Mouse (Mus musculus) kidney, embryonic 14.5 days (tissue): ENCODE measurements around the gene Lurap1l. TPM values are rescaled to one million over a fixed set of nuclear protein-coding genes. Genes with fewer than 3 reads are reported as not detected.

ENCODE experiments used
- ATAC-seq: fragments of 200-750 bp; cut with Nextera tagmentation; 2 replicates; pipeline ENCODE4 v1.8.0; 2017; ENCODE audit warnings: moderate number of reproducible peaks, mild to moderate bottlenecking, moderate TSS enrichment, moderate library complexity; ENCODE audit not compliant: low FRiP score, low TSS enrichment
- H3K27ac ChIP-seq: fragments of 300-500 bp; sonication (generic); 2 replicates; pipeline ENCODE4 v1.5.1; 2014; ENCODE audit warnings: low read depth, mild to moderate bottlenecking, low read length, moderate library complexity, mixed read lengths
- H3K27me3 ChIP-seq: fragments of 300-500 bp; sonication (generic); 2 replicates; pipeline ENCODE4 v1.6.1; 2014; ENCODE audit warnings: mild to moderate bottlenecking, low read length; ENCODE audit not compliant: control insufficient read depth, insufficient read depth
- H3K36me3 ChIP-seq: fragments of 300-500 bp; sonication (generic); 2 replicates; pipeline ENCODE4 v1.6.1; 2014; ENCODE audit warnings: low read length, mixed read lengths; ENCODE audit not compliant: control insufficient read depth, insufficient read depth
- H3K4me1 ChIP-seq: fragments of 300-500 bp; sonication (generic); 2 replicates; pipeline ENCODE4 v1.6.1; 2014; ENCODE audit warnings: low read length, mixed read lengths; ENCODE audit not compliant: control insufficient read depth, insufficient read depth
- H3K4me2 ChIP-seq: fragments of 300-500 bp; sonication (generic); replicated peaks from 2 replicates; pipeline ENCODE4 v1.6.1; 2014; ENCODE audit warnings: low read depth, mild to moderate bottlenecking, low read length
- H3K4me3 ChIP-seq: fragments of 300-500 bp; sonication (generic); 2 replicates; pipeline ENCODE4 v1.5.1; 2014; ENCODE audit warnings: mild to moderate bottlenecking, low read length
- H3K9ac ChIP-seq: fragments of 300-500 bp; sonication (generic); 2 replicates; pipeline ENCODE4 v1.6.1; 2014; ENCODE audit warnings: low read depth, mild to moderate bottlenecking, low read length, moderate library complexity
- H3K9me3 ChIP-seq: fragments of 300-500 bp; sonication (generic); 2 replicates; pipeline ENCODE4 v1.6.1; 2016; ENCODE audit warnings: low read length; ENCODE audit not compliant: control insufficient read depth
- WGBS: fragments of 180-500 bp; shearing (Covaris S2); extraction: QIAGEN DNeasy Blood & Tissue Kit; methylation state at CpG from one replicate; pipeline ENCODE4 v1.1.7; 2014; 5-methylcytosine and 5-hydroxymethylcytosine counted together
- polyA plus RNA-seq: library from polyadenylated mRNA; unstranded; fragments of >200 nt; fragmentation: Nextera tagmentation; extraction: Ambion mirVana; gene quantifications from 2 replicates; pipeline ENCODE4 v1.2.1, GENCODE M21; 2014

Lurap1l gene
- 10.7 and 11.9 TPM in 2 replicates for polyA plus RNA-seq

DNA sequence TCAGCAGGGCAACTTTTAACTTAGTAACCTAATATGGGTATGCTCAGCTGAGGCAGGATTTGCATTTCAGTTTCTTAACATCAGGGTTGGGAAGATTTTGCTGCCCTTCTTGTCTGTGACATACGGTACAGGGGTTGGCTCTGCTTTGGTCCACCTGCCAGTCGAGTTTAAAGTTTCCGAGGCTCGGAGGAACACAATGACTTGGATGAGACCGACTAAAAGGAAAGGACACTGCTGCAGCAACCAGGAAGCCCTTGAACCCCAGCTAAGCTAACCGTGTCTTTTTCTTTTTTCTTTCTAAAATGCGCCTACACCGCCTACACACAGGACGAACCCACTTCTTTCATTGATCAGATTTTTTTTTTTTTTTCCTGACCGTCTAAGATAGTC lies at the start of gene Lurap1l:
Lurap1l (plus strand) TSS at position 166 of the 390 bp plus-strand sequence.
- peak within 1 kb of the TSS; percentile 85 for H3K9ac ChIP-seq
- H3K4me3 ChIP-seq, result peak within 1 kb of the TSS; percentile 77
- peak within 1 kb of the TSS; percentile 71; the same call in 1 of the 2 replicates for H3K27ac ChIP-seq
- H3K9me3 ChIP-seq, result no peaks in the 10 kb centered on the region
- H3K4me1 ChIP-seq, result peaks cover 4% of the 10 kb centered on the region; the same call in 1 of the 2 replicates
- peak within 1 kb of the TSS; percentile 77 for H3K4me2 ChIP-seq
- 1% methylated on average over 10 of the region's 10 CpGs for WGBS
- no peaks in the 10 kb centered on the region for H3K36me3 ChIP-seq
- ATAC-seq, result peak; percentile 68
- H3K27me3 ChIP-seq, result no peaks in the 10 kb centered on the region

DNA sequence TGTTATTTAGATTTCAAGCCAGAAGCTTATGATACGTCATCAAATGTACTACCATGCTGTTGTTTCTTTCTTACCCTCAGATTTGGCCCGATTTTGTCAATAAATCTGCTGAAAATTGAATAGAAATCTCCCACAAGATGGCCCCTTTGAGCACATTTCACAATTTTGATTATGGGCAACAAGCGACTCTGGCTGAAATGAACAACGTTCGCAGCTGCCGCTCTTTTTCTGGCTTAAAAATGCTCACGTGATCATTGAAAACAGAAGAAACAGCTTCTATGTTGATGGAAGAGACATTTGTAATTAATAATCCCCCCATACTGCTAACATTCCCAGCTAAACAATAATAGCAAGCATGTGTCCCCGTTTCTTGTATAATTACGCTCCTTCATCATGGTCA lies 47.5 kb upstream of the Lurap1l start:
- H3K9ac ChIP-seq, result no peak overlapping the region
- H3K27me3 ChIP-seq, result no peaks in the 10 kb centered on the region
- WGBS, result 89% methylated on average over 9 of the region's 9 CpGs
- H3K27ac ChIP-seq, result no peak overlapping the region
- no peak overlapping the region for H3K4me2 ChIP-seq
- no peaks in the 10 kb centered on the region for H3K9me3 ChIP-seq
- H3K4me1 ChIP-seq, result no peaks in the 10 kb centered on the region
- no peaks in the 10 kb centered on the region for H3K36me3 ChIP-seq
- ATAC-seq, result no peak
- no peak overlapping the region for H3K4me3 ChIP-seq

DNA sequence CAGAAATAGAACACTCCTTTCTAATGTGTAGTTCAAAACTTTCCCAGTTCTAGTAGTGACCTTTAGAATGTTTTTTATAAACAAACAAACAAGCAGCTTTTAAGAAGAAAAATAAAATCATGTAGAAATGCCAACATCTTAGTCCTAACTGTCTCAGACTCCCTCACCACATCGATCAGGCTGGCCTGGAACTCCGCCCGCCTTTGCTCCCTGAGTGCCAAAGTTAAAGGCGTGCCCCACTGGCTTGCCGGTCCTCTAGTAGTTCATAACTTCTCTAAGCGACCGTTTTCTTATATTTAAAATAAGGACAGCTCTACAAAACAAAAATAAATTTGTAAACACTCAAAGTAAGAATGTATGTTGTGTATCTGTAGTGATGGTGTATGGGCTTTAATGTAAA lies 46.5 kb upstream of the Lurap1l start:
- Histone ChIP-seq H3K27ac (no peak overlapping the region), H3K4me3 (no peak overlapping the region), H3K9me3 (no peaks in the 10 kb centered on the region), H3K9ac (no peak overlapping the region), H3K36me3 (no peaks in the 10 kb centered on the region), H3K27me3 (no peaks in the 10 kb centered on the region), H3K4me2 (no peak overlapping the region), H3K4me1 (no peaks in the 10 kb centered on the region)
- ATAC-seq, result no peak
- WGBS, result 70% methylated on average over 7 of the region's 7 CpGs

DNA sequence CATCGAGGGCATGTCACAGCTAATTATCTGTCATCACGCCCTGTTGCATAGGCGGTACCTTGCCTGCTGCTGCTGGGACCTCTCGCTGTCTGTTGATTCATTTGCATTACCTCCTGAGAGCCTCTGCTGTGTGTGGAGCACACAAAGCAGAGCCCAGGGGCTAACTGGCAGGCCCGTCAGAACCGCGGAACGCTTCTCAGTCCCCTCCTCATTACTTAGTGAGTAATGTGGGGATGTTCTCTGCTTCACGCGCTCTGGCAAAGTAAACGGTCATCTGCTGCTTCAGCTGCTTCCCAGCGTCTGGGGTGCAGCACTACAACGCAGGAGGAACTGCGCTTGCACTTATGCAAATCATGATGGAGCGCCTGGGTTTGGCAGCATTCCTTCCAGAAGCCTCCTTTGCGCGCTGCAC lies 45.9 kb upstream of the Lurap1l start:
- peak overlapping the region; percentile 40 for H3K4me3 ChIP-seq
- peak overlapping the region; percentile 48 for H3K9ac ChIP-seq
- no peaks in the 10 kb centered on the region for H3K4me1 ChIP-seq
- ATAC-seq, result peak; percentile 65; the same call in 1 of the 2 replicates
- H3K27ac ChIP-seq, result no peak overlapping the region
- WGBS, result 2% methylated on average over 17 of the region's 17 CpGs
- H3K36me3 ChIP-seq, result no peaks in the 10 kb centered on the region
- no peaks in the 10 kb centered on the region for H3K9me3 ChIP-seq
- H3K4me2 ChIP-seq, result peak overlapping the region; percentile 67
- H3K27me3 ChIP-seq, result no peaks in the 10 kb centered on the region

DNA sequence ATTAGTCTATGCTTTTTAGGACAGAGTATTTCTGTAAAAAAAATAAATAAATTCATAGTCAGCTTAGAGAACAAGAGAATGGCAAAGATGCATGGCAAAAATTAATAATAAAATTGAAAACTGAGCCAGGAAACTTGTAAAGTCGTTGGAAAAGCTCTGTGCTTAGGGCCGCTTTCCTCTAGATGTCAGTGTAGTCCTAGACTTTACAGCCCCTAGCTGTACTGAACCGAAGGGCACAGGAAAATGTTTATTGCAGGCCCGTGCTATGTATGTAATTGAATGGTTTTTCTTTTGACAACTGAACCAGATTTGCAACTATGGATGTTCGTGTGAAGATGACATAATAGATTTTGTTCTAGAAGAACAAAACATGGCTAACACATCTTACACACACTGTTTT lies 44.4 kb upstream of the Lurap1l start:
- H3K27me3 ChIP-seq, result no peaks in the 10 kb centered on the region
- no peak overlapping the region for H3K4me3 ChIP-seq
- WGBS, result 15% methylated on average over 5 of the region's 5 CpGs
- H3K4me1 ChIP-seq, result no peaks in the 10 kb centered on the region
- no peaks in the 10 kb centered on the region for H3K9me3 ChIP-seq
- H3K27ac ChIP-seq, result no peak overlapping the region
- peak; percentile 67; the same call in 1 of the 2 replicates for ATAC-seq
- H3K4me2 ChIP-seq, result no peak overlapping the region
- H3K36me3 ChIP-seq, result no peaks in the 10 kb centered on the region
- no peak overlapping the region for H3K9ac ChIP-seq

DNA sequence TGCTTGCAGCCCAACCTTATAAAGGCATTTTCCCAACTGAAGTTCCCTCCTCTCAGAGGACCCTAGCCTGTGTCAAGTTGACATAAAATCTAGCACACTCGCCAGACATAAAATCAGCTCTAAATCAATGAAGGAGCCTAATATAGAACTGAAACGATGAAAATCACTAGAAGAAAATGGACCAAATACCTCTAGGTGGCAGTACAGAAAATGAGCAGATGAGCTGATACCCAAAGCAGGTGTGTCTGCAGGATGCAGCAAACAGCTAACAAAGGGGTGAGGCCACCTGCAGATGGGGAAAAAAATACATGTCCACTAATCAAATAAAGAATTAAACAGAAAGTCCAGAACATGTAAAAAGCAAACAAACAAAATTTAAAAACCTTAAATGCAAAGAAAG lies 40.8 kb upstream of the Lurap1l start:
- H3K27ac ChIP-seq, result no peak overlapping the region
- H3K4me1 ChIP-seq, result 0 out of 2 replicates have a peak, but pooled peaks cover 6% of the 10 kb centered on the region
- no peak overlapping the region for H3K4me3 ChIP-seq
- H3K9ac ChIP-seq, result no peak overlapping the region
- no peaks in the 10 kb centered on the region for H3K36me3 ChIP-seq
- WGBS, result 53% methylated on average over 2 of the region's 2 CpGs
- ATAC-seq, result no peak
- H3K4me2 ChIP-seq, result no peak overlapping the region
- no peaks in the 10 kb centered on the region for H3K27me3 ChIP-seq
- H3K9me3 ChIP-seq, result no peaks in the 10 kb centered on the region

DNA sequence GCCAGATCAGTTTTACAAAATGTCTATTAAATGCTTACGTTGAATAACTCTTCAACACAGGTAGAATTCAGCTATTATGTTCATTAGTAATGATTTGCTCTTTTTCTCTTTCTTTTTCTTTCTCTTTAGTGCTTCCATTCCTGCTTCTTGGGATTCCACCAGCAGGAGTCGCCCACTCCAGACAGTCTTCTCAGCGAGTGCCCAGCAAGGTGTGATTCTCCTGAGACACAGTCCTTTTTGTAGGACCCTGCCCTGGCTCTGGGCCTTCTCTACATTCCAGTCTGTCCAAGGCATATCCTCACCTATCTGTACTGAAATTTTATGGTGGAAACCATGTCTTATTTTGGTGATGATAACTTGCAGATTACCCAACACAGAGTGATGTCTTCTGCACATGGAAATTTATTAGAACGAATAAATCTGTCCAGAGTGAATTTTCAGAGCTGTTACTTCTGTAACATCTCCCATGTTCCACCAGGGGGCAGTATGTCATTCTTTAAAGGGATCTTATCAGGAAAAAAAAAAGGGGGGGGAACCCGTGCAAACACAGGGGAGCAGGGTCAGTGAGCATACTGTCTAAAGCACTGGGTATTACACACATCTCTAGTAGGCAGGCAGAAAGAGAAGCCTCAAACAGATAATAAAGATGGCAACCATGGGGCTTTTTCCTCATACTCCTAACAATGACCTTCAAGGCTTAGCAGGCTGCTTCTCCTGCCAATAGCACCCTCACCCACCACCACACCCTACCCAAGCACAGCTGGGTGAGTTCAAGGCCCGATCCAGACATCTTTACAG lies 37.4 kb upstream of the Lurap1l start:
- no peaks in the 10 kb centered on the region for H3K36me3 ChIP-seq
- no peak overlapping the region for H3K9ac ChIP-seq
- ATAC-seq, result peak; percentile 38; the same call in 1 of the 2 replicates
- H3K4me2 ChIP-seq, result no peak overlapping the region
- H3K4me1 ChIP-seq, result 0 out of 2 replicates have a peak, but pooled peaks cover 6% of the 10 kb centered on the region
- no peak overlapping the region for H3K27ac ChIP-seq
- no peak overlapping the region for H3K4me3 ChIP-seq
- H3K9me3 ChIP-seq, result no peaks in the 10 kb centered on the region
- WGBS, result 29% methylated on average over 6 of the region's 6 CpGs
- no peaks in the 10 kb centered on the region for H3K27me3 ChIP-seq

DNA sequence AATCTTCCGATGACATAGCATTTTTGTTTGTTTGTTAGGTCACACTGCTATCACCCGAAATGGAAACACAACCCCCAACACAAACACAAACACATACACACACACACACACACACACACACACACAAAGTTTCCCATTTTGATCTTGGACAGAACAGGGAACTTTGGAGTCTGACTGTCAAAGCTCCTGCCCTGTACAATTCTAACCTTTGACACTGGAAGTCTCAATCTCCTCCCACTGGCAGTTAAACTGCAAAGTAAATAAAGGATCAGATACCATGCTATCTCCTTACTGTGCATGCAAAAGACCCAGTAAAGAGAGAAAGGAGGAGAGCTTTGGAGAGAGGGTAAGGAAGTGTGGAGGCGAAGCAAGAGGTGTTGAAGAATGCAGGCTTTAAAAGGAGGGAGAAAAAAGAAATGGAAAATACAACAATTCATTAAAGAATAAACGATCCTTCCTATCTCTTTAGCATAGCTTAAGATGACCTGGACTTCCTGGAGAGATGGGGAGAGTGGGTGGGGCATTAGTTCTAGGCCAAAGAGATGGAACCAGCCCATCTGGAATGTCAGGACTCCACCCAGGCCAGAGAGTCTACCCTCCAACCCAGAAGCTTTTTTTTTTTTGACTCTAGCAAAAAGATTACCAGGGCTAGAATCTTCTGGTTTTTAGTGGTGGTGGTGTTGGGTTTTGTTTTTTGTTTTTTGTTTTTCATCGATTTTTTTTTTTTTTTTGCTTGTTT lies 36.2 kb upstream of the Lurap1l start:
- 19% methylated on average over 5 of the region's 5 CpGs for WGBS

DNA sequence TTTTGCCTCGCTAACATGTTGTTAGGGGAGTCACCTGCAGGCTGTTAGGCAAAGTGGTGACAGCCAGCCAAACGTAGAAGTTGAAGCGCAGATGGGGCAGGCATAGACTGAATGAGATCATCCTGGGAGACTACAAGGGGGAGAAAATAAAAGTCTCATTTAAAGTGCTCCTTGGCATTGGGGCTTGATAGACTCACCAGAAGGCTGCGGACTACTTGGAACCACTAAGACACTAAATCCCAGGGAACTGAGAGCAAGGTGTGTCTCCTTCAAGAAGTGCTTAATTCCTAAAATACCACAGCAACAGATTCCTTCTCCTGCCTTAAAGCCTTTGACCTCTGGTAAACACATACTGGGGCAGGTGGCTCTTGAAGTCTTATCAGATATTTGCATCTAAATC lies 35.4 kb upstream of the Lurap1l start:
- Histone ChIP-seq H3K4me2 (no peak overlapping the region), H3K9me3 (no peaks in the 10 kb centered on the region), H3K9ac (no peak overlapping the region), H3K4me3 (no peak overlapping the region), H3K27me3 (no peaks in the 10 kb centered on the region), H3K4me1 (0 out of 2 replicates have a peak, but pooled peaks cover 6% of the 10 kb centered on the region), H3K36me3 (no peaks in the 10 kb centered on the region), H3K27ac (no peak overlapping the region)
- ATAC-seq, result no peak
- 69% methylated on average over 4 of the region's 4 CpGs for WGBS

More for the DNA sequence above, 36.2 kb upstream of the Lurap1l start:
- peak; percentile 92 for ATAC-seq
- H3K4me3 ChIP-seq, result no peak overlapping the region
- H3K36me3 ChIP-seq, result no peaks in the 10 kb centered on the region
- H3K9me3 ChIP-seq, result no peaks in the 10 kb centered on the region
- no peak overlapping the region for H3K9ac ChIP-seq
- H3K27me3 ChIP-seq, result no peaks in the 10 kb centered on the region
- H3K4me2 ChIP-seq, result no peak overlapping the region
- peak overlapping the region; percentile 24; the same call in 1 of the 2 replicates for H3K27ac ChIP-seq
- H3K4me1 ChIP-seq, result 0 out of 2 replicates have a peak, but pooled peaks cover 6% of the 10 kb centered on the region
